Mouse (Mus musculus): ENCODE measurements around the gene Lrrc74b.

DNA sequence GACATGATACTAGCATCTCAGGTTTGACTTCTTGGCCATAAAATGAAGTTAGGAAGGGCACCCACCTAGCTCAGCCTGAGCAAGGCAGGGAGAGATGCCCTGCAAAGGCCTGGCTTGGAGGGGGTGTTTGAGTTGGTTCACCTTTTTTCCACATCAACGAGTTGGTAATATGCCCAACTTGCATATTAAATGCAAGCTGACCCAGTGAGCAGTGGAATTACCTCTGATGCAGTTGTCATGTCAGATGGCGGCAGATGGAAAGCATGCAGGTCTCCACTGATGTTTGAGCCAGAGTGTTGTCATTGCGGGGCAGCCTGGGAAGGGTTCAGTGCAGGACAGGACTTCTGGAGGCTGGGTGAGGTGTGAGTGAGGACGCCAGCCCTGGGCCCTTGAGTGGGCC lies 49.6 kb downstream of the Lrrc74b start:
- no peak for TF ChIP-seq CTCF (IDR thresholded peaks at IDR 0.05; ENCODE audit: low read depth, low read length)
- TF ChIP-seq GATA1 (IDR thresholded peaks at IDR 0.05; ENCODE audit: borderline replicate concordance, low read length): no peak
